Mouse (Mus musculus) stomach, embryonic 14.5 days (tissue): Measurements from ENCODE around the gene Rab17. TPM values are rescaled to one million over a fixed set of nuclear protein-coding genes. Genes with fewer than 3 reads are reported as not detected.
A peak's percentile ranks its signal among the peaks of the same experiment; 100 is the strongest.

ENCODE experiments used
- ATAC-seq: fragments of 200-750 bp; cut with Nextera tagmentation; 2 replicates; pipeline ENCODE4 v1.8.0; 2017; ENCODE audit warnings: low read depth, moderate TSS enrichment; ENCODE audit not compliant: insufficient number of reproducible peaks, insufficient read depth, low FRiP score
- H3K27ac ChIP-seq: fragments of 300-500 bp; sonication (generic); 2 replicates; pipeline ENCODE4 v1.5.1; 2014; ENCODE audit warnings: mild to moderate bottlenecking, low read length, moderate library complexity, mixed read lengths
- H3K27me3 ChIP-seq: fragments of 300-500 bp; sonication (generic); 2 replicates; pipeline ENCODE4 v1.6.1; 2014; ENCODE audit warnings: low read length, control low read depth, mixed read lengths; ENCODE audit not compliant: control insufficient read depth, insufficient read depth
- H3K36me3 ChIP-seq: fragments of 300-500 bp; sonication (generic); 2 replicates; pipeline ENCODE4 v1.6.1; 2014; ENCODE audit warnings: mild to moderate bottlenecking, control low read depth, low read length, moderate library complexity, mixed read lengths; ENCODE audit not compliant: control insufficient read depth, insufficient read depth
- H3K4me1 ChIP-seq: fragments of 300-500 bp; sonication (generic); 2 replicates; pipeline ENCODE4 v1.6.1; 2014; ENCODE audit warnings: low read length, control low read depth, mixed read lengths; ENCODE audit not compliant: control insufficient read depth, insufficient read depth
- H3K4me2 ChIP-seq: fragments of 300-500 bp; sonication (generic); replicated peaks from 2 replicates; pipeline ENCODE4 v1.6.1; 2014; ENCODE audit warnings: low read depth, low read length, control low read depth
- H3K4me3 ChIP-seq: fragments of 300-500 bp; sonication (generic); 2 replicates; pipeline ENCODE4 v1.5.1; 2014; ENCODE audit warnings: low read depth, low read length, control low read depth
- H3K9ac ChIP-seq: fragments of 300-500 bp; sonication (generic); replicated peaks from 2 replicates; pipeline ENCODE4 v1.6.1; 2014; ENCODE audit warnings: low read depth, mild to moderate bottlenecking, control low read depth, low read length, moderate library complexity, mixed read lengths
- H3K9me3 ChIP-seq: fragments of 300-500 bp; sonication (generic); 2 replicates; pipeline ENCODE4 v1.6.1; 2016; ENCODE audit warnings: low read depth, low read length, control low read depth; ENCODE audit not compliant: control insufficient read depth
- WGBS: fragments of 180-500 bp; shearing (Covaris S2); extraction: QIAGEN DNeasy Blood & Tissue Kit; methylation state at CpG from one replicate; pipeline ENCODE4 v1.1.7; 2014; 5-methylcytosine and 5-hydroxymethylcytosine counted together
- polyA plus RNA-seq: library from polyadenylated mRNA; unstranded; fragments of >200 nt; fragmentation: Nextera tagmentation; extraction: Ambion mirVana; gene quantifications from 2 replicates; pipeline ENCODE4 v1.2.1, GENCODE M21; 2014

Gene Rab17
- 5.4 and 5.6 TPM in 2 replicates for polyA plus RNA-seq

DNA sequence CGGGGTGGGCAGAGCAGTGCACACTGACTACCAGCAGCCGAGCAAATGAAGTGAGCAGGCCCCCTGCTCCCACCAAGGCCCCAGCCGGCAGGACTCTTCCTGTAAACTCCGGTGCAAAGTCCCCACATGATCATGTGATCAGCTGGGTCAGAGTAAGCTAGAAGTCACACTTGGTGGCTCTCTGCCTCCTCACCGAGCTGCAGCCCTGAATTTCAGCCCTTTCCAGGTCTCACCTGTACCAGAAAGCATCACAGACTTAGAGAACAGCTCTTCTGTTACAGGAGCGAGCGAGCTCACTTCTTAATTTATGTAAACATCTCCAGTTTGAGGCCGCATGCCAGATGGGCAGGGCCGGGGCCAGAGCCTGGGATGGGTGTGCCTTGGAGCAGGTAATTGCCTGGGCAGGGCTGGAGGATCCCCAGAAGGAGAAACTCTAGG is at the start of gene Rab17:
TSS of gene Rab17 (minus strand) at position 315 of the 438 bp plus-strand sequence.
- Histone ChIP-seq H3K9ac (no peak within 1 kb of the TSS), H3K9me3 (no peaks in the 10 kb centered on the region), H3K36me3 (no peaks in the 10 kb centered on the region), H3K27me3 (no peaks in the 10 kb centered on the region), H3K4me1 (peaks cover 11% of the 10 kb centered on the region; the same call in 1 of the 2 replicates), H3K4me3 (peak within 1 kb of the TSS; percentile 1; the same call in 1 of the 2 replicates), H3K27ac (no peak within 1 kb of the TSS), H3K4me2 (peak within 1 kb of the TSS; percentile 22)
- ATAC-seq: peak; percentile 53
- 14% methylated on average over 9 of the region's 9 CpGs for WGBS

GRCm38 (mm10) chr1:91017111-91017758 is 47.8 kb upstream of the Rab17 start:
- Histone ChIP-seq H3K9me3 (no peaks in the 10 kb centered on the region), H3K9ac (0 out of 2 replicates have a peak overlapping the region, but pooled peaks have one; percentile 4), H3K36me3 (no peaks in the 10 kb centered on the region), H3K4me1 (peaks cover 11% of the 10 kb centered on the region; the same call in 1 of the 2 replicates), H3K4me2 (peak overlapping the region; percentile 17; the same call in 1 of the 2 replicates), H3K27me3 (no peaks in the 10 kb centered on the region), H3K27ac (peak overlapping the region; percentile 39; the same call in 1 of the 2 replicates), H3K4me3 (no peak overlapping the region)
- WGBS: 11% methylated on average over 20 of the region's 20 CpGs
- no peak for ATAC-seq

GRCm38 (mm10) chr1:91015571-91015970 is 46.1 kb upstream of the Rab17 start:
- H3K4me3 ChIP-seq: no peak overlapping the region
- H3K4me2 ChIP-seq: no peak overlapping the region
- H3K4me1 ChIP-seq: peaks cover 18% of the 10 kb centered on the region; the same call in 1 of the 2 replicates
- no peak for ATAC-seq
- no peak overlapping the region for H3K27ac ChIP-seq
- no peak overlapping the region for H3K9ac ChIP-seq
- no peaks in the 10 kb centered on the region for H3K9me3 ChIP-seq
- H3K36me3 ChIP-seq: no peaks in the 10 kb centered on the region
- H3K27me3 ChIP-seq: no peaks in the 10 kb centered on the region
- WGBS: 63% methylated on average over 7 of the region's 7 CpGs

DNA sequence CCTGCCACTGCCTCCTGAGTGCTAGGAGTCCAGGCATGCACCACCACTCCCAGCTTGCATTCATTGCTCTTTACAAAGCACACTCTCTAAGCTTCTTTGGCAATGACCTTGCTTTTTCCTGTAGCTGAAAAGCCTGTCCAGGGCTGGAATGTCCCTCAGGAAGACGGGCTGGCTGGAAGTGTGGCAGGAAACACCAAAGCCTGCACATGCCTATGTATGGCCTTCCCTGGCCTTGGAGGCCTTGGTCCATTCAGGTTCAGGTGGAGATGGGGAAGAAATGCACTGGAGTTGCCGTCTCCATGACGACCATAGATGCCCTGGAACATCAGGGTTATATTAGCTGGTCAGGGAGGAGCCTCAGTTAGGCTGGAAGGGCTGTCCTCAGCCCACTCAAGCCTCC is 44.3 kb upstream of the Rab17 start:
- H3K36me3 ChIP-seq: no peaks in the 10 kb centered on the region
- no peak for ATAC-seq
- no peaks in the 10 kb centered on the region for H3K9me3 ChIP-seq
- H3K4me1 ChIP-seq: peaks cover 18% of the 10 kb centered on the region; the same call in 1 of the 2 replicates
- no peak overlapping the region for H3K4me2 ChIP-seq
- H3K27me3 ChIP-seq: no peaks in the 10 kb centered on the region
- no peak overlapping the region for H3K4me3 ChIP-seq
- WGBS: 79% methylated on average over 3 of the region's 3 CpGs
- H3K27ac ChIP-seq: no peak overlapping the region
- H3K9ac ChIP-seq: no peak overlapping the region

GRCm38 (mm10) chr1:91011336-91011735 is 41.9 kb upstream of the Rab17 start:
- WGBS: 80% methylated on average over 3 of the region's 3 CpGs
- H3K27ac ChIP-seq: no peak overlapping the region
- no peak overlapping the region for H3K4me3 ChIP-seq
- H3K9ac ChIP-seq: no peak overlapping the region
- no peaks in the 10 kb centered on the region for H3K9me3 ChIP-seq
- H3K27me3 ChIP-seq: no peaks in the 10 kb centered on the region
- H3K4me2 ChIP-seq: no peak overlapping the region
- H3K36me3 ChIP-seq: no peaks in the 10 kb centered on the region
- peaks cover 14% of the 10 kb centered on the region; the same call in 1 of the 2 replicates for H3K4me1 ChIP-seq
- no peak for ATAC-seq

GRCm38 (mm10) chr1:91010716-91011115 is 41.3 kb upstream of the Rab17 start:
- WGBS: 84% methylated on average over 2 of the region's 2 CpGs
- Histone ChIP-seq H3K9ac (no peak overlapping the region), H3K27me3 (no peaks in the 10 kb centered on the region), H3K4me2 (no peak overlapping the region), H3K4me1 (peaks cover 14% of the 10 kb centered on the region; the same call in 1 of the 2 replicates), H3K27ac (no peak overlapping the region), H3K9me3 (no peaks in the 10 kb centered on the region), H3K36me3 (no peaks in the 10 kb centered on the region), H3K4me3 (no peak overlapping the region)
- ATAC-seq: no peak

GRCm38 (mm10) chr1:91010216-91010615 is 40.8 kb upstream of the Rab17 start:
- Histone ChIP-seq H3K4me1 (peaks cover 14% of the 10 kb centered on the region; the same call in 1 of the 2 replicates), H3K27me3 (no peaks in the 10 kb centered on the region), H3K9me3 (no peaks in the 10 kb centered on the region), H3K36me3 (no peaks in the 10 kb centered on the region), H3K27ac (no peak overlapping the region), H3K9ac (no peak overlapping the region), H3K4me2 (no peak overlapping the region), H3K4me3 (no peak overlapping the region)
- ATAC-seq: no peak
- WGBS: 73% methylated on average over 7 of the region's 7 CpGs

- no peak for ATAC-seq
- no peak overlapping the region for H3K9ac ChIP-seq
- H3K36me3 ChIP-seq: no peaks in the 10 kb centered on the region
- H3K27me3 ChIP-seq: no peaks in the 10 kb centered on the region
- no peak overlapping the region for H3K4me2 ChIP-seq
- no peak overlapping the region for H3K4me3 ChIP-seq
- WGBS: 76% methylated on average over 6 of the region's 6 CpGs
- H3K4me1 ChIP-seq: peaks cover 14% of the 10 kb centered on the region; the same call in 1 of the 2 replicates
- H3K27ac ChIP-seq: no peak overlapping the region
- no peaks in the 10 kb centered on the region for H3K9me3 ChIP-seq
Observed at GRCm38 (mm10) chr1:91009266-91009665, 39.8 kb upstream of the Rab17 start.
